Mouse (Mus musculus): ENCODE data around the gene Ube2h.

DNA sequence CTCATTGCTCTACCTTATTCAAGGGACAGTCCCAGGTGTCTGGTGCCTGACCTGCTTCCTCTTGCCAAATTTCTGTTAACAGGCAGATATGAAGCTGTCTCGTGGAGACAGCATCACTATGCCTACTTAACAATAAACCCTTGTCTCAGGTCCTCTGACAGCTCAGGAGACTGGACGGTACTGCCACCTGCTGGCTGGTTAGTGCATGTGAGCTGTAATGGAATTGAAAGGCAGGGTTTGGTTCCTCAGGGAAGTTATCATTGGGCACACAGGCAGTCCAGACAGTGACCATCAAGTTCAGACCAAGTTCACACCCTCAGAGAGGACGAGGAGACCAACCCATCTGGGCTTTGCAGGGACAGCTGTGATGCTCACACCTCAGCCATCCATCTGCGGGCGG is 93.6 kb downstream of the Ube2h start:
- no peak for TF ChIP-seq POLR2A (IDR thresholded peaks at IDR 0.05; ENCODE audit: borderline replicate concordance, insufficient read depth, low read length)
- peak; percentile 92 for TF ChIP-seq CTCF (IDR thresholded peaks at IDR 0.05; ENCODE audit: borderline replicate concordance, insufficient read depth, low read depth, low read length)
